Mouse (Mus musculus) cerebellum, adult 9-10 months (tissue): ENCODE data around the gene Olfr355.

Experiments used
- DNase-seq: peaks from one replicate; pipeline ENCODE4 v3.0.0; 2022

The Olfr355 gene

DNA sequence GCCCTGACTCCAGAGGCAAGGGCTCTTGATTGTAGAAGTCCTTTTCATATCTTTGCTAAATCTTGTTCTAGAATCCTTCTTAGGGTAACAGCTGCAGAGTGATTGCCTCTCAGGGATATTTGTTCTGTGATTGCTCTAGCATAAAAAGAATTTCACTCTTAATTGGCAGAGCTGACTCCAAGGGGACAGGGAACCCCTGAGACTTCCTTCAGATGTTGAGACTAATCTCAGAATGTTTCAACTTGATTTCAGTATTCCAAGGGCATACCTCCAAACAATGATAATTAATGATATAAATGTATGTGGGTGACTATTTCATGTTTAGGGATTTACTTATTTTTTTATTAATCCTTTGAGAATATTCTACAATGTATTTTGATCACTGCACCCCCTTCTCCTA is at the start of gene Olfr355:
Gene Olfr355, minus strand, starts transcription at position 101 of the 400 bp plus-strand sequence.
- DNase-seq, result no peak

- no peak for DNase-seq
Observed at GRCm38 (mm10) chr2:36936821-36937220, 8.1 kb upstream of the Olfr355 start, which contains the start of gene Olfr356. Gene Olfr356 (plus strand): TSS chr2:36937121.

GRCm38 (mm10) chr2:36905380-36905779 is 23.3 kb downstream of the Olfr355 start, which contains the start of gene Olfr354:
Gene Olfr354 (plus strand): TSS chr2:36905680.
- DNase-seq, result no peak

- DNase-seq, result no peak
Observed at GRCm38 (mm10) chr2:36897114-36897513, 31.6 kb downstream of the Olfr355 start.

- DNase-seq, result no peak
Observed at GRCm38 (mm10) chr2:36892836-36893235, 35.9 kb downstream of the Olfr355 start, which contains the start of gene Olfr353. Gene Olfr353 (minus strand): TSS chr2:36892936.
